Mouse (Mus musculus) MEL (cell line): ENCODE data around the gene Srprb.

ENCODE experiments used
- CTCF ChIP-seq, 3 experiments: IDR thresholded peaks in 2 of 3; conservative IDR thresholded peaks in 1 of 3; 2 replicates each; pipeline ENCODE4 v1.5.1; 2011 to 2012; ENCODE audit warnings: low read length in 3 of 3, low read depth in 2 of 3, mild to moderate bottlenecking in 2 of 3, improper control_type of control experiment in 1 of 3, inconsistent platforms in 1 of 3, mixed read lengths in 1 of 3, moderate library complexity in 1 of 3; ENCODE audit not compliant: control insufficient read depth in 1 of 3, insufficient read depth in 1 of 3, poor library complexity in 1 of 3, severe bottlenecking in 1 of 3
- MAFK ChIP-seq: IDR thresholded peaks from 2 replicates; pipeline ENCODE4 v1.6.1; 2011; ENCODE audit warnings: low read depth, mild to moderate bottlenecking, low read length, improper control_type of control experiment, borderline replicate concordance
- MAX ChIP-seq: IDR thresholded peaks from 2 replicates; pipeline ENCODE4 v1.6.1; 2011; ENCODE audit warnings: low read length, improper control_type of control experiment
- POLR2A ChIP-seq, 2 experiments: IDR thresholded peaks; 2 replicates each; pipeline ENCODE4 v1.6.1; 2011 to 2012; ENCODE audit warnings: low read length in 2 of 2, mild to moderate bottlenecking in 2 of 2, control low read depth in 1 of 2, improper control_type of control experiment in 1 of 2, low read depth in 1 of 2, moderate library complexity in 1 of 2; ENCODE audit not compliant: control insufficient read depth in 1 of 2, insufficient read depth in 1 of 2, poor library complexity in 1 of 2
- TCF12 ChIP-seq: IDR thresholded peaks from 2 replicates; pipeline ENCODE4 v1.6.1; 2014; ENCODE audit warnings: low read depth, mild to moderate bottlenecking, inconsistent platforms, low read length, improper control_type of control experiment, moderate library complexity
- ZC3H11A ChIP-seq: IDR thresholded peaks from 2 replicates; pipeline ENCODE4 v1.6.1; 2012; ENCODE audit warnings: low read depth, mild to moderate bottlenecking, inconsistent platforms, low read length, improper control_type of control experiment

GRCm38 (mm10) chr9:103143881-103144280 lies 58.1 kb downstream of the Srprb start:
- TF ChIP-seq MAX (no peak), CTCF (IDR thresholded peaks at IDR 0.05 in 2 of 3, conservative IDR thresholded peaks at IDR 0.05 in 1 of 3; ENCODE audit: control insufficient read depth in 1 of 3, insufficient read depth in 1 of 3, low read depth in 2 of 3, low read length in 3 of 3, poor library complexity in 1 of 3, severe bottlenecking in 1 of 3) (no peak), ZC3H11A (no peak), POLR2A (IDR thresholded peaks at IDR 0.05; ENCODE audit: control insufficient read depth in 1 of 2, insufficient read depth in 1 of 2, low read depth in 1 of 2, low read length in 2 of 2, poor library complexity in 1 of 2) (no peak), TCF12 (no peak), MAFK (no peak)
